Mouse (Mus musculus) liver, embryonic 13.5 days (tissue): ENCODE measurements around the gene Tbc1d5. TPM values are rescaled to one million over a fixed set of nuclear protein-coding genes. Genes with fewer than 3 reads are reported as not detected.
A peak's percentile ranks its signal among the peaks of the same experiment; 100 is the strongest.

Experiments used
- ATAC-seq: fragments of 200-750 bp; cut with Nextera tagmentation; 2 replicates; pipeline ENCODE4 v1.8.0; 2017; ENCODE audit warnings: low read depth, mild to moderate bottlenecking, moderate number of reproducible peaks, moderate library complexity
- DNase-seq: peaks from one replicate; pipeline ENCODE4 v3.0.0; 2022
- H3K27ac ChIP-seq: fragments of 300-500 bp; sonication (generic); 2 replicates; pipeline ENCODE4 v1.5.1; 2015; ENCODE audit warnings: moderate library complexity, mild to moderate bottlenecking, inconsistent platforms
- H3K27me3 ChIP-seq: fragments of 300-500 bp; sonication (generic); 2 replicates; pipeline ENCODE4 v1.6.1; 2015; ENCODE audit warnings: mild to moderate bottlenecking, inconsistent platforms
- H3K36me3 ChIP-seq: fragments of 300-500 bp; sonication (generic); 2 replicates; pipeline ENCODE4 v1.6.1; 2015; ENCODE audit warnings: mild to moderate bottlenecking, inconsistent platforms
- H3K4me1 ChIP-seq: fragments of 300-500 bp; sonication (generic); replicated peaks from 2 replicates; pipeline ENCODE4 v1.6.1; 2015; ENCODE audit warnings: inconsistent platforms
- H3K4me2 ChIP-seq: fragments of 300-500 bp; sonication (generic); 2 replicates; pipeline ENCODE4 v1.6.1; 2015; ENCODE audit warnings: inconsistent platforms, mild to moderate bottlenecking, moderate library complexity
- H3K4me3 ChIP-seq: fragments of 300-500 bp; sonication (generic); replicated peaks from 2 replicates; pipeline ENCODE4 v1.5.1; 2015; ENCODE audit warnings: mild to moderate bottlenecking, inconsistent platforms
- H3K9ac ChIP-seq: fragments of 300-500 bp; sonication (generic); 2 replicates; pipeline ENCODE4 v1.6.1; 2015; ENCODE audit warnings: mild to moderate bottlenecking, inconsistent platforms
- H3K9me3 ChIP-seq: fragments of 300-500 bp; sonication (generic); replicated peaks from 2 replicates; pipeline ENCODE4 v1.6.1; 2016; ENCODE audit warnings: inconsistent platforms
- WGBS: fragments of 180-500 bp; shearing (Covaris S2); methylation state at CpG from one replicate; pipeline ENCODE4 v1.1.7; 2015; ENCODE audit not compliant: insufficient replicate concordance; 5-methylcytosine and 5-hydroxymethylcytosine counted together
- polyA plus RNA-seq: library from polyadenylated mRNA; unstranded; fragments of >200 nt; fragmentation: Nextera tagmentation; extraction: Ambion mirVana; gene quantifications from 2 replicates; pipeline ENCODE4 v1.2.1, GENCODE M21; 2015

The Tbc1d5 gene
- polyA plus RNA-seq, 1 experiment from 2014 or later: 3.6 TPM

DNA sequence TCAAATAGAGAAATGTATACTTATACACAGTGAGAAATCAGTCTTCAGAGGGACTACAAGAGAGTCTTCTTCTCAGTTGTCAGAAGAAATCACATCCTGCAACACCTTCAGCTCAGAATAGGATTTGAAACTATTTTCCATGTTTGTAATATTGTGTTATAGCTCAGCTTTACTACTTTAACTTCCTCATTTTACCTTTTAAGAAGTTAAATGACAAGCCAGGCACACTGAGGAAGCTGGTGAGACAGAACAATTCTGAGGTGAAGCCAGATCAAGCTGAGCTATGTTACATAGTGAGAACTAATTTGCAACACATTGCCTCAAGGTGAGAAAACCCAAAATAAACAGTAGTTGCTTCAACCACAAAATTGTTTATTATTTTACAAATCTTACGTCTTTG is 135.3 kb downstream of the Tbc1d5 start:
- DNase-seq (no peak), ATAC-seq (no peak)
- Histone ChIP-seq H3K27me3 (no peaks in the 10 kb centered on the region), H3K36me3 (no peaks in the 10 kb centered on the region), H3K27ac (no peak overlapping the region), H3K4me1 (0 out of 2 replicates have a peak, but pooled peaks cover 4% of the 10 kb centered on the region), H3K4me2 (no peak overlapping the region), H3K9ac (no peak overlapping the region), H3K4me3 (no peak overlapping the region), H3K9me3 (no peaks in the 10 kb centered on the region)
- WGBS: 46% methylated on average over 1 of the region's 1 CpGs

DNA sequence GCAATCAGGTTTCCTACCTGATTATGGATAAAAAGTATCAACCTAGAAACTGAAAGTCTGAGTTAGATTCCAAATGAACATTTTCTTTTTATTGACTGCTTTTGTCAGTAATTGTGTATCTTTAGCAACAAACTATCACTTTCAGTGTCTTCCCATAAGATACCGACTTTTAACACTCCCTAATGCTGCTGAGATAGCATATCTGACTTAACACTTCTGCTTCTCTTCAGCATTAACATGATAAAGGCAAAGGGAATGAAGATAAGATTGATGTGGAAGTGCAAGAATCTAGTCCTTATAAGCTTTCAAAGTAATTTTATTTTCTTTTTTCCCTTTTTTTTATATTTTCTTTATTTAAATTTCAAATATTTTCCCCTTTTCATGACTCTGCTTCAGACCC is 138.3 kb downstream of the Tbc1d5 start:
- Histone ChIP-seq H3K4me1 (0 out of 2 replicates have a peak, but pooled peaks cover 4% of the 10 kb centered on the region), H3K4me3 (no peak overlapping the region), H3K36me3 (no peaks in the 10 kb centered on the region), H3K9ac (no peak overlapping the region), H3K4me2 (no peak overlapping the region), H3K27ac (no peak overlapping the region), H3K9me3 (no peaks in the 10 kb centered on the region), H3K27me3 (no peaks in the 10 kb centered on the region)
- 13% methylated on average over 1 of the region's 1 CpGs for WGBS
- DNase-seq: no peak
- ATAC-seq: no peak

DNA sequence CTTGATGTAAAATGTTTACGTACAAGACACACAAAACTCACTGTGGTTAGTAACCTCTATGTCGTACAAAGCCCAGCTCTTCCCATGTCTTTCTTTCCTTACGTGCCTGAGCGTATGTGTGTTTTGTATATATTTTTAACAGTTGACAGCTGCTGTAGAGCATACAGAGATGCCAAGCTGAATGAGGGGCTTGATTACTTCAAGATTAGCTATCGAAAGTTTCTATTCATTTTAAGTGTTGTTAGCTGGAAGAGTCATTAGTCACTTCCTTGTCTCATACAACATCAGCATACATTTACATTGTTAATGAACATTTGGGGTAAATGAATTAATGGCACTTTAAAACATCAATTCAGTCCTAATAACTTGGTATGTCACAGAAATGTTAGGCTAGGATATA is 155.9 kb downstream of the Tbc1d5 start:
- ATAC-seq: no peak
- no peaks in the 10 kb centered on the region for H3K27me3 ChIP-seq
- H3K9me3 ChIP-seq: no peaks in the 10 kb centered on the region
- no peak overlapping the region for H3K4me2 ChIP-seq
- 84% methylated on average over 5 of the region's 5 CpGs for WGBS
- H3K4me3 ChIP-seq: no peak overlapping the region
- no peak overlapping the region for H3K9ac ChIP-seq
- no peaks in the 10 kb centered on the region for H3K36me3 ChIP-seq
- no peak overlapping the region for H3K27ac ChIP-seq
- DNase-seq: no peak
- no peaks in the 10 kb centered on the region for H3K4me1 ChIP-seq

DNA sequence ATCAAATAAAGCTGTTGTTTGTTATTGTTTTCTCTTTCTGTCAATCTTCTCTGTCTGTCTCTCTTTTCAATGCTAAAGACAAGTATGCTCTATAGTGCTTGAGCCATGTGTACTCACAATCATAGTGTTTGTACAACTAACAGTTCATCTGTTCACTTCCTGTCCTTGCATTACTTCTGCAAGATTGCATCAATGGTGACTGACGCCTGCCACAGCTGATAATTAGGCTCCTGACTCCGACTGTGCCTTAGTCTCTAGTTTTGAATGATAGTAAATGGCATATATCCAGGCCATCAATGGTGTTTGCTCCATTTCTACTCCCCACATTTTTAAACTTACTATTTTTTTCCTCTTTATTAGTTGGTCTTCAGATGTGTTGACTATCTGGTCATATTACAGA is 162.8 kb downstream of the Tbc1d5 start:
- DNase-seq: no peak
- H3K4me2 ChIP-seq: no peak overlapping the region
- no peak for ATAC-seq
- WGBS: 22% methylated on average over 2 of the region's 2 CpGs
- 0 out of 2 replicates have a peak, but pooled peaks cover 3% of the 10 kb centered on the region for H3K4me1 ChIP-seq
- no peaks in the 10 kb centered on the region for H3K27me3 ChIP-seq
- no peaks in the 10 kb centered on the region for H3K36me3 ChIP-seq
- H3K9ac ChIP-seq: no peak overlapping the region
- H3K4me3 ChIP-seq: no peak overlapping the region
- no peak overlapping the region for H3K27ac ChIP-seq
- no peaks in the 10 kb centered on the region for H3K9me3 ChIP-seq

DNA sequence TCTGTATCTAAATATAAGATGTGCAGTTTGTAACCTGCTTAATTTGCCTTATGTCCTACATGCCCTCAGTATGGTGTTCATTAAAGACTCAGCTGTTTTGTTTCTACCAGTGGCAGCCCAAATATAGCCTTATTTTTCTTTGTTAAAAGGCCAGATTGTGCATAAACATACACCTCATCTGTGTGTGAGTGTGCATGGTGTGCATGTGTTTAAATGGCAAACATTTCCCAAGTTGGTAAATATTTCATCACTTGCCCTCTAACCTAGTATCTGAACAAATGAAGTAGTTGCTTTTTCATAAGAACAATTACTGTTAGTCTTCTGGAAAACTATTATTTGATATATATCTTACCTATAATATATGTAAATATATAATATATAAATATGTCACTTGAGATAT is 165.2 kb downstream of the Tbc1d5 start:
- no peak for ATAC-seq

GRCm38 (mm10) chr17:51003179-51003578 is 176.0 kb downstream of the Tbc1d5 start:
- Histone ChIP-seq H3K27ac (no peak overlapping the region), H3K36me3 (0 out of 2 replicates have a peak, but pooled peaks cover 5% of the 10 kb centered on the region), H3K9ac (no peak overlapping the region), H3K4me1 (no peaks in the 10 kb centered on the region), H3K4me3 (no peak overlapping the region), H3K4me2 (no peak overlapping the region), H3K9me3 (no peaks in the 10 kb centered on the region), H3K27me3 (no peaks in the 10 kb centered on the region)
- DNase-seq (no peak), ATAC-seq (no peak)

More for the DNA sequence above, 165.2 kb downstream of the Tbc1d5 start:
- no peak overlapping the region for H3K4me2 ChIP-seq
- H3K27me3 ChIP-seq: no peaks in the 10 kb centered on the region
- H3K36me3 ChIP-seq: no peaks in the 10 kb centered on the region
- no peak overlapping the region for H3K27ac ChIP-seq
- H3K4me1 ChIP-seq: 0 out of 2 replicates have a peak, but pooled peaks cover 3% of the 10 kb centered on the region
- no peaks in the 10 kb centered on the region for H3K9me3 ChIP-seq
- no peak overlapping the region for H3K9ac ChIP-seq
- no peak for DNase-seq
- H3K4me3 ChIP-seq: no peak overlapping the region

GRCm38 (mm10) chr17:50998216-50998615 is 180.9 kb downstream of the Tbc1d5 start:
- H3K27me3 ChIP-seq: no peaks in the 10 kb centered on the region
- no peak overlapping the region for H3K4me2 ChIP-seq
- no peaks in the 10 kb centered on the region for H3K4me1 ChIP-seq
- DNase-seq (no peak), ATAC-seq (no peak)
- no peaks in the 10 kb centered on the region for H3K9me3 ChIP-seq
- 55% methylated on average over 1 of the region's 1 CpGs for WGBS
- no peaks in the 10 kb centered on the region for H3K36me3 ChIP-seq
- H3K27ac ChIP-seq: no peak overlapping the region
- H3K9ac ChIP-seq: no peak overlapping the region
- no peak overlapping the region for H3K4me3 ChIP-seq

GRCm38 (mm10) chr17:50993294-50993993 is 185.7 kb downstream of the Tbc1d5 start:
- DNase-seq: peak; percentile 13
- H3K27ac ChIP-seq: peak overlapping the region; percentile 37; the same call in 1 of the 2 replicates
- WGBS: 33% methylated on average over 3 of the region's 3 CpGs

DNA sequence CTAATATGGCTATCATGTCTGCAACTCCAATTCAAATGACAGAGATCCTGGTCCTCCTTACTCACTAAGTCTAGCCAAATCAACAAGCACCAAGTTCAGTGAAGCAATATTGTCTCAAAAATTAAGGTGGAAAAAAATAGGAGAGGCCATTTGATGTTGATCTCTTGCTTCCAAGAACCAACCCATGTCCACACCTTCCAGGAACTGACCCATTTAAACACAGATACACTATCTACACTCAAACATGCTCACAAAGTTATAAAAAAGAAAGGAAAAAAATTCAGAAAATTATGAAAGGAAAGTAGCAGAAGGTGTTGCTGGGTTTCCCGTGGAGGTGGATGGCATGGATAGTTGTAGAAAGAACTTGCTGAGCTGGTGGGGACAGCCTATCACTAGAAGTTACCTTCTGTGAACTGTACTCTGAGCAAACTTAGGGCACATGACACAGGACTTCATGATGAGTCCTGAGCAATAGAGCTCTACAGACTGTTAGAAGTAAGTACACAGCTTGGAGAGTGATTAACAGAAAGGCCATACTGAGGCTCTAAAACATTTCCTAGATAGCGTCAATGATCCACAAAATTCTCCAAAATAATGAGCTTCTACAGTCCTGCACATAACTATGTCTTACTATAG is 188.3 kb downstream of the Tbc1d5 start:
- H3K4me3 ChIP-seq: no peak overlapping the region

More at GRCm38 (mm10) chr17:50993294-50993993, 185.7 kb downstream of the Tbc1d5 start:
- H3K9me3 ChIP-seq: no peaks in the 10 kb centered on the region
- no peak overlapping the region for H3K9ac ChIP-seq
- H3K36me3 ChIP-seq: no peaks in the 10 kb centered on the region
- peak; percentile 69 for ATAC-seq
- H3K4me3 ChIP-seq: no peak overlapping the region
- H3K27me3 ChIP-seq: no peaks in the 10 kb centered on the region
- no peak overlapping the region for H3K4me2 ChIP-seq
- peaks cover 9% of the 10 kb centered on the region for H3K4me1 ChIP-seq

DNA sequence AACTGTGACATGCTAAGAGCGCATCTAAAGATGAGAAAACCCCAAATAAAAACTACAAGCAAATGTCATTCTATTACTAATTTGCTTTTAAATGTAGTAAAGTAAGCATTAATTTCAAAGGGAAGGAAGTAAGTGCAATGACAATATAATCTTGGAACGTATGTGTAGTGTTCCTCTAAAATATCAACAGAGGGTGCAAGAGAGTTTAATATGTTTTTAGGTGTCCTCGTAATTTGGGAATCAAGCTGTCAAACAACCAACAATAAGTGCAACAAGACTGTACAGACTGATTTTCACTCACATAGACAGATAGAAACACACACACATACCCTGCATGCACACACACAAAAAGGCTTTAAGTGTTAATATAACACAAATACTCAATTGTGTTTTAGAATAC is 191.2 kb downstream of the Tbc1d5 start:
- Histone ChIP-seq H3K9me3 (no peaks in the 10 kb centered on the region), H3K4me1 (peaks cover 9% of the 10 kb centered on the region), H3K4me3 (no peak overlapping the region), H3K4me2 (no peak overlapping the region), H3K36me3 (no peaks in the 10 kb centered on the region), H3K9ac (no peak overlapping the region), H3K27ac (no peak overlapping the region), H3K27me3 (no peaks in the 10 kb centered on the region)
- DNase-seq: no peak
- ATAC-seq: no peak
- 60% methylated on average over 3 of the region's 3 CpGs for WGBS

More for the DNA sequence above, 188.3 kb downstream of the Tbc1d5 start:
- peaks cover 9% of the 10 kb centered on the region for H3K4me1 ChIP-seq
- no peak overlapping the region for H3K9ac ChIP-seq
- peak overlapping the region; percentile 53; the same call in 1 of the 2 replicates for H3K27ac ChIP-seq
- no peaks in the 10 kb centered on the region for H3K27me3 ChIP-seq
- H3K4me2 ChIP-seq: no peak overlapping the region
- ATAC-seq (peak; percentile 81), DNase-seq (no peak)
- H3K9me3 ChIP-seq: no peaks in the 10 kb centered on the region
- 63% methylated on average over 2 of the region's 2 CpGs for WGBS
- H3K36me3 ChIP-seq: no peaks in the 10 kb centered on the region

DNA sequence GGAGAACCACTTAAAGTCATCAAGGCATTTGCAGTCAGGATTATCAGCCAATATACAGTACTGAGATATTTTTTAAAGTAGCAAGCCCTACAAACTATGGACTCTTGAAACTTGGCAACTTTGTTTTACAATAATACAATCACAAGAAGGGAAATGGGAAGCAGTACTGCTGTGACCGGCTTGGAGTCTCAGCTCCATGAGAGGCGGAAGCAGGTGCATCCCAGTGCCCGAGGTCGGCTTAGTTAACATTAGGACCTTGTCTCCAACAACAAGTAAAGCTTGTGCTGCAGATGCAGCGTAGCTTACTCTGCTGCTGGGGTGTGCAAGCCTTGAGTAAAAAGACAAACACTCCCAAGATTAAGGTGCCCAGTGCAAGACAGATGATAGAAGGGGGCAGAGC is 197.2 kb downstream of the Tbc1d5 start:
- no peaks in the 10 kb centered on the region for H3K4me1 ChIP-seq
- DNase-seq: no peak
- no peak overlapping the region for H3K27ac ChIP-seq
- no peaks in the 10 kb centered on the region for H3K27me3 ChIP-seq
- no peaks in the 10 kb centered on the region for H3K36me3 ChIP-seq
- H3K4me3 ChIP-seq: no peak overlapping the region
- no peak overlapping the region for H3K4me2 ChIP-seq
- ATAC-seq: no peak
- WGBS: 76% methylated on average over 5 of the region's 5 CpGs
- no peak overlapping the region for H3K9ac ChIP-seq
- H3K9me3 ChIP-seq: no peaks in the 10 kb centered on the region

- no peak overlapping the region for H3K4me2 ChIP-seq
- no peaks in the 10 kb centered on the region for H3K27me3 ChIP-seq
- no peaks in the 10 kb centered on the region for H3K36me3 ChIP-seq
- H3K27ac ChIP-seq: no peak overlapping the region
- 21% methylated on average over 1 of the region's 1 CpGs for WGBS
- ATAC-seq (no peak), DNase-seq (no peak)
- no peaks in the 10 kb centered on the region for H3K9me3 ChIP-seq
- H3K4me3 ChIP-seq: no peak overlapping the region
- H3K9ac ChIP-seq: no peak overlapping the region
- H3K4me1 ChIP-seq: no peaks in the 10 kb centered on the region
Measured at GRCm38 (mm10) chr17:50972142-50972541, 207.0 kb downstream of the Tbc1d5 start.
